Mouse (Mus musculus) lung, embryonic 16.5 days (tissue): ENCODE results near the gene Pum1. TPM values are rescaled to one million over a fixed set of nuclear protein-coding genes. Genes with fewer than 3 reads are reported as not detected.
A peak's percentile ranks its signal among the peaks of the same experiment; 100 is the strongest.

ENCODE experiments used
- ATAC-seq: fragments of 200-750 bp; cut with Nextera tagmentation; 2 replicates; pipeline ENCODE4 v1.8.0; 2017; ENCODE audit warnings: low read depth, mild to moderate bottlenecking, moderate library complexity
- H3K27ac ChIP-seq: fragments of 300-500 bp; sonication (generic); 2 replicates; pipeline ENCODE4 v1.5.1; 2014; ENCODE audit warnings: mild to moderate bottlenecking, control low read depth, low read length
- H3K27me3 ChIP-seq: fragments of 300-500 bp; sonication (generic); 2 replicates; pipeline ENCODE4 v1.6.1; 2014; ENCODE audit warnings: low read depth, low read length, mixed read lengths; ENCODE audit not compliant: control insufficient read depth, insufficient read depth
- H3K36me3 ChIP-seq: fragments of 300-500 bp; sonication (generic); 2 replicates; pipeline ENCODE4 v1.6.1; 2014; ENCODE audit warnings: low read length; ENCODE audit not compliant: control insufficient read depth, insufficient read depth
- H3K4me1 ChIP-seq: fragments of 300-500 bp; sonication (generic); replicated peaks from 2 replicates; pipeline ENCODE4 v1.6.1; 2014; ENCODE audit warnings: low read length, mixed read lengths; ENCODE audit not compliant: control insufficient read depth, insufficient read depth
- H3K4me2 ChIP-seq: fragments of 300-500 bp; sonication (generic); 2 replicates; pipeline ENCODE4 v1.6.1; 2014; ENCODE audit warnings: low read depth, low read length, control low read depth
- H3K4me3 ChIP-seq: fragments of 300-500 bp; sonication (generic); 2 replicates; pipeline ENCODE4 v1.5.1; 2014; ENCODE audit warnings: mild to moderate bottlenecking, low read length, control low read depth
- H3K9ac ChIP-seq: fragments of 300-500 bp; sonication (generic); 2 replicates; pipeline ENCODE4 v1.6.1; 2014; ENCODE audit warnings: low read length, control low read depth
- H3K9me3 ChIP-seq: fragments of 300-500 bp; sonication (generic); 2 replicates; pipeline ENCODE4 v1.6.1; 2016; ENCODE audit warnings: low read length; ENCODE audit not compliant: control insufficient read depth
- WGBS: fragments of 180-500 bp; shearing (Covaris S2); extraction: QIAGEN DNeasy Blood & Tissue Kit; methylation state at CpG from one replicate; pipeline ENCODE4 v1.1.7; 2014; 5-methylcytosine and 5-hydroxymethylcytosine counted together
- polyA plus RNA-seq: library from polyadenylated mRNA; unstranded; fragments of >200 nt; fragmentation: Nextera tagmentation; extraction: Ambion mirVana; gene quantifications from 2 replicates; pipeline ENCODE4 v1.2.1, GENCODE M21; 2015

Pum1 gene
- polyA plus RNA-seq, 1 experiment from 2014 or later = 84.2 TPM

GRCm38 (mm10) chr4:130819806-130820205 lies 156.7 kb downstream of the Pum1 start:
- H3K27ac ChIP-seq = no peak overlapping the region
- peaks cover 4% of the 10 kb centered on the region; the same call in 1 of the 2 replicates for H3K4me1 ChIP-seq
- no peaks in the 10 kb centered on the region for H3K9me3 ChIP-seq
- no peak for ATAC-seq
- H3K36me3 ChIP-seq = peaks cover 2% of the 10 kb centered on the region; the same call in 1 of the 2 replicates
- H3K9ac ChIP-seq = no peak overlapping the region
- H3K4me2 ChIP-seq = no peak overlapping the region
- H3K4me3 ChIP-seq = no peak overlapping the region
- H3K27me3 ChIP-seq = no peaks in the 10 kb centered on the region
- 81% methylated on average over 3 of the region's 3 CpGs for WGBS

DNA sequence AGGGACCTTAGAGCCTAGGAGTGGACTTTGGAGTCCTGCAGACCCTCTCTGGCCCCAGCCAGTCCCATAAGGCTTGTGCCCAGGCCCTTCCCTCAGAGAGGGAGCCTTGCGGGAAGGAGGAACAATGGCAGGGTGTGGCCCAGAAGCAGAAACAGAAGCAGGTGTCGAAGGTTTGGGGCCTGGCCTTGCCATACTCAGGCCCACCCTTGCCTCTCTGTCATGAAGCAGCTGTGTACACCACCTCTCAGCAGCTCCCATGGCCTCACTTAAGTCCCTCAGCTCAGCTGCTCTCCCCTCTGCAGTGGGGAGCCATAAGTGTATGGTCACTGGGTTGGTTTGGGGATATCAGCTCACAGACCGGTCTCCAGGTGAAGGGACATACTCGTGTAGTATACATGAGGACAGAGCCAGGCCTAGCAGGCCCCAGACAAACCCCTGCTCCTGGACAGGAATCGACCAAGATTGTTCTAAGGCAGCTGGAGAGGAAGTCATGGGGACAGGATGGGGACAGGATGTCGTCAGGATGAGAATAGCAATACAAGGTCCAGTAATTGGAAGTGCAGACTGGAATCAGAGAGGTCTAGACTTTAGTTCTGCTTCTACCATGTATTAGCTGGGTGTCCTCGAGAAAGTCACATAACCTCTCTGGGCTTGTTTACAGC lies 157.6 kb downstream of the Pum1 start:
- peak; percentile 50; the same call in 1 of the 2 replicates for ATAC-seq
- Histone ChIP-seq H3K4me1 (peaks cover 4% of the 10 kb centered on the region; the same call in 1 of the 2 replicates), H3K27me3 (no peaks in the 10 kb centered on the region), H3K4me2 (no peak overlapping the region), H3K36me3 (peaks cover 2% of the 10 kb centered on the region; the same call in 1 of the 2 replicates), H3K27ac (0 out of 2 replicates have a peak overlapping the region, but pooled peaks have one; percentile 13), H3K9ac (no peak overlapping the region), H3K9me3 (no peaks in the 10 kb centered on the region), H3K4me3 (no peak overlapping the region)
- WGBS = 66% methylated on average over 7 of the region's 7 CpGs

- Histone ChIP-seq H3K27ac (no peak overlapping the region), H3K4me1 (peaks cover 13% of the 10 kb centered on the region), H3K9me3 (no peaks in the 10 kb centered on the region), H3K36me3 (no peaks in the 10 kb centered on the region), H3K4me3 (no peak overlapping the region), H3K27me3 (no peaks in the 10 kb centered on the region), H3K9ac (peak overlapping the region; percentile 32; the same call in 1 of the 2 replicates), H3K4me2 (no peak overlapping the region)
- peak; percentile 59 for ATAC-seq
- WGBS = 13% methylated on average over 18 of the region's 18 CpGs
Observed at GRCm38 (mm10) chr4:130828851-130829673, 165.9 kb downstream of the Pum1 start.

Other genes with a start within 250 kb of the Pum1 start
- 0.18 TPM in 1 of 2 replicates, not detected in the other for gene Nkain1, start 89.1 kb upstream of the Pum1 start, polyA plus RNA-seq
- 16.9 and 20.1 TPM in 2 replicates for gene Sdc3, start 129.2 kb downstream of the Pum1 start, polyA plus RNA-seq
- 42.1 and 43.3 TPM in 2 replicates for gene Laptm5, start 249.8 kb downstream of the Pum1 start, polyA plus RNA-seq